Mouse (Mus musculus) forebrain, embryonic 13.5 days (tissue): ENCODE results near the gene Spock2. TPM values are rescaled to one million over a fixed set of nuclear protein-coding genes. Genes with fewer than 3 reads are reported as not detected.

Experiments
- ATAC-seq: fragments of 200-750 bp; cut with Nextera tagmentation; 2 replicates; pipeline ENCODE4 v1.8.0; 2017
- H3K27ac ChIP-seq: fragments of 300-500 bp; sonication (generic); 2 replicates; pipeline ENCODE4 v1.5.1; 2015; ENCODE audit warnings: inconsistent platforms, mild to moderate bottlenecking, moderate library complexity
- H3K27me3 ChIP-seq: fragments of 300-500 bp; sonication (generic); 2 replicates; pipeline ENCODE4 v1.6.1; 2015; ENCODE audit warnings: mild to moderate bottlenecking, inconsistent platforms
- H3K36me3 ChIP-seq: fragments of 300-500 bp; sonication (generic); 2 replicates; pipeline ENCODE4 v1.6.1; 2015; ENCODE audit warnings: mild to moderate bottlenecking, inconsistent platforms; ENCODE audit not compliant: poor library complexity, severe bottlenecking
- H3K4me1 ChIP-seq: fragments of 300-500 bp; sonication (generic); 2 replicates; pipeline ENCODE4 v1.6.1; 2015; ENCODE audit warnings: inconsistent platforms
- H3K4me2 ChIP-seq: fragments of 300-500 bp; sonication (generic); 2 replicates; pipeline ENCODE4 v1.6.1; 2015; ENCODE audit warnings: inconsistent platforms, mild to moderate bottlenecking, moderate library complexity
- H3K4me3 ChIP-seq: fragments of 300-500 bp; sonication (generic); 2 replicates; pipeline ENCODE4 v1.5.1; 2015; ENCODE audit warnings: mild to moderate bottlenecking, inconsistent platforms
- H3K9ac ChIP-seq: fragments of 300-500 bp; sonication (generic); 2 replicates; pipeline ENCODE4 v1.6.1; 2015; ENCODE audit warnings: mild to moderate bottlenecking, inconsistent platforms
- H3K9me3 ChIP-seq: fragments of 300-500 bp; sonication (generic); replicated peaks from 2 replicates; pipeline ENCODE4 v1.6.1; 2016; ENCODE audit warnings: inconsistent platforms
- WGBS: fragments of 180-500 bp; shearing (Covaris S2); methylation state at CpG from one replicate; pipeline ENCODE4 v1.1.7; 2015; 5-methylcytosine and 5-hydroxymethylcytosine counted together
- polyA plus RNA-seq: library from polyadenylated mRNA; unstranded; fragments of >200 nt; fragmentation: Nextera tagmentation; extraction: Ambion mirVana; gene quantifications from 2 replicates; pipeline ENCODE4 v1.2.1, GENCODE M21; 2015

Gene Spock2
- polyA plus RNA-seq, 1 experiment from 2014 or later: 19.7 TPM

- no peak overlapping the region for H3K27ac ChIP-seq
- peaks cover 14% of the 10 kb centered on the region for H3K4me1 ChIP-seq
- no peak for ATAC-seq
- no peaks in the 10 kb centered on the region for H3K36me3 ChIP-seq
- no peak overlapping the region for H3K4me3 ChIP-seq
- no peaks in the 10 kb centered on the region for H3K9me3 ChIP-seq
- no peak overlapping the region for H3K4me2 ChIP-seq
- H3K9ac ChIP-seq: no peak overlapping the region
- 89% methylated on average over 4 of the region's 4 CpGs for WGBS
- no peaks in the 10 kb centered on the region for H3K27me3 ChIP-seq
These were observed 22.0 kb upstream of the Spock2 start for GRCm38 (mm10) chr10:60084065-60084464.

- WGBS: 80% methylated on average over 2 of the region's 2 CpGs
- Histone ChIP-seq H3K4me1 (no peaks in the 10 kb centered on the region), H3K36me3 (no peaks in the 10 kb centered on the region), H3K9ac (no peak overlapping the region), H3K4me2 (no peak overlapping the region), H3K4me3 (no peak overlapping the region), H3K27ac (no peak overlapping the region), H3K27me3 (no peaks in the 10 kb centered on the region), H3K9me3 (no peaks in the 10 kb centered on the region)
- ATAC-seq: no peak
These were observed 13.7 kb upstream of the Spock2 start for GRCm38 (mm10) chr10:60092311-60092710.

- Histone ChIP-seq H3K4me3 (no peak overlapping the region), H3K4me1 (no peaks in the 10 kb centered on the region), H3K27ac (no peak overlapping the region), H3K9me3 (no peaks in the 10 kb centered on the region), H3K27me3 (no peaks in the 10 kb centered on the region), H3K9ac (no peak overlapping the region), H3K4me2 (no peak overlapping the region), H3K36me3 (no peaks in the 10 kb centered on the region; the same call in 1 of the 2 replicates)
- no peak for ATAC-seq
- 88% methylated on average over 2 of the region's 2 CpGs for WGBS
These were observed 12.3 kb upstream of the Spock2 start for GRCm38 (mm10) chr10:60093751-60094150.

GRCm38 (mm10) chr10:60095558-60095957 lies 10.5 kb upstream of the Spock2 start:
- no peaks in the 10 kb centered on the region for H3K4me1 ChIP-seq
- WGBS: 93% methylated on average over 2 of the region's 2 CpGs

GRCm38 (mm10) chr10:60096302-60096701 lies 9.7 kb upstream of the Spock2 start:
- no peak overlapping the region for H3K27ac ChIP-seq
- H3K9ac ChIP-seq: no peak overlapping the region
- no peaks in the 10 kb centered on the region for H3K27me3 ChIP-seq
- no peak for ATAC-seq
- no peak overlapping the region for H3K4me2 ChIP-seq
- no peaks in the 10 kb centered on the region for H3K9me3 ChIP-seq
- H3K4me3 ChIP-seq: no peak overlapping the region
- 67% methylated on average over 1 of the region's 1 CpGs for WGBS
- H3K4me1 ChIP-seq: no peaks in the 10 kb centered on the region
- H3K36me3 ChIP-seq: no peaks in the 10 kb centered on the region; the same call in 1 of the 2 replicates

More at GRCm38 (mm10) chr10:60095558-60095957, 10.5 kb upstream of the Spock2 start:
- no peaks in the 10 kb centered on the region for H3K27me3 ChIP-seq
- no peak overlapping the region for H3K27ac ChIP-seq
- H3K36me3 ChIP-seq: no peaks in the 10 kb centered on the region; the same call in 1 of the 2 replicates
- H3K9me3 ChIP-seq: no peaks in the 10 kb centered on the region
- ATAC-seq: no peak
- H3K4me2 ChIP-seq: no peak overlapping the region
- H3K9ac ChIP-seq: no peak overlapping the region
- no peak overlapping the region for H3K4me3 ChIP-seq

GRCm38 (mm10) chr10:60097146-60097545 lies 8.9 kb upstream of the Spock2 start:
- no peaks in the 10 kb centered on the region for H3K27me3 ChIP-seq
- WGBS: 96% methylated on average over 9 of the region's 9 CpGs
- H3K9me3 ChIP-seq: no peaks in the 10 kb centered on the region
- no peak overlapping the region for H3K4me3 ChIP-seq
- no peak for ATAC-seq
- H3K36me3 ChIP-seq: no peaks in the 10 kb centered on the region; the same call in 1 of the 2 replicates
- H3K4me2 ChIP-seq: no peak overlapping the region
- no peaks in the 10 kb centered on the region for H3K4me1 ChIP-seq
- no peak overlapping the region for H3K9ac ChIP-seq
- H3K27ac ChIP-seq: no peak overlapping the region

- ATAC-seq: no peak
- Histone ChIP-seq H3K36me3 (no peaks in the 10 kb centered on the region; the same call in 1 of the 2 replicates), H3K4me1 (no peaks in the 10 kb centered on the region), H3K9ac (no peak overlapping the region), H3K27ac (no peak overlapping the region), H3K4me2 (no peak overlapping the region), H3K9me3 (no peaks in the 10 kb centered on the region), H3K4me3 (no peak overlapping the region), H3K27me3 (no peaks in the 10 kb centered on the region)
- WGBS: 90% methylated on average over 5 of the region's 5 CpGs
These were observed 8.2 kb upstream of the Spock2 start for GRCm38 (mm10) chr10:60097774-60098173.

GRCm38 (mm10) chr10:60105391-60106145 lies 451 bp upstream of the Spock2 start:
- ATAC-seq: peak; percentile 58
- Histone ChIP-seq H3K9me3 (no peaks in the 10 kb centered on the region), H3K27ac (peak overlapping the region; percentile 67), H3K4me2 (peak overlapping the region; percentile 96), H3K4me3 (peak overlapping the region; percentile 63), H3K9ac (peak overlapping the region; percentile 78), H3K27me3 (peaks cover 54% of the 10 kb centered on the region), H3K4me1 (peaks cover 37% of the 10 kb centered on the region), H3K36me3 (no peaks in the 10 kb centered on the region)
- WGBS: 13% methylated on average over 20 of the region's 20 CpGs

GRCm38 (mm10) chr10:60106531-60107186 lies 640 bp downstream of the Spock2 start:
- H3K9me3 ChIP-seq: no peaks in the 10 kb centered on the region
- H3K4me1 ChIP-seq: peaks cover 37% of the 10 kb centered on the region
- under 1% methylated on average over 39 of the region's 57 CpGs for WGBS
- H3K4me2 ChIP-seq: peak overlapping the region; percentile 96
- no peaks in the 10 kb centered on the region for H3K36me3 ChIP-seq
- peak overlapping the region; percentile 63 for H3K4me3 ChIP-seq
- H3K9ac ChIP-seq: peak overlapping the region; percentile 78
- peaks cover 60% of the 10 kb centered on the region for H3K27me3 ChIP-seq
- peak; percentile 78 for ATAC-seq
- H3K27ac ChIP-seq: peak overlapping the region; percentile 67

- under 1% methylated on average over 27 of the region's 28 CpGs for WGBS
- Histone ChIP-seq H3K4me3 (peak overlapping the region; percentile 63), H3K9me3 (no peaks in the 10 kb centered on the region), H3K4me2 (peak overlapping the region; percentile 96), H3K27ac (no peak overlapping the region), H3K4me1 (peaks cover 37% of the 10 kb centered on the region), H3K27me3 (peaks cover 60% of the 10 kb centered on the region), H3K36me3 (no peaks in the 10 kb centered on the region), H3K9ac (peak overlapping the region; percentile 78)
- ATAC-seq: no peak
These were observed 1.4 kb downstream of the Spock2 start for GRCm38 (mm10) chr10:60107448-60107847.

GRCm38 (mm10) chr10:60108321-60109111 lies 2.5 kb downstream of the Spock2 start:
- Histone ChIP-seq H3K4me2 (peak overlapping the region; percentile 96), H3K4me3 (peak overlapping the region; percentile 63)

GRCm38 (mm10) chr10:60109336-60109735 lies 3.3 kb downstream of the Spock2 start:
- H3K4me2 ChIP-seq: no peak overlapping the region
- H3K27ac ChIP-seq: no peak overlapping the region
- no peak for ATAC-seq
- H3K36me3 ChIP-seq: no peaks in the 10 kb centered on the region
- no peaks in the 10 kb centered on the region for H3K9me3 ChIP-seq
- WGBS: 85% methylated on average over 8 of the region's 8 CpGs
- H3K4me3 ChIP-seq: no peak overlapping the region
- peaks cover 57% of the 10 kb centered on the region for H3K27me3 ChIP-seq
- no peak overlapping the region for H3K9ac ChIP-seq
- peaks cover 41% of the 10 kb centered on the region for H3K4me1 ChIP-seq

More at GRCm38 (mm10) chr10:60108321-60109111, 2.5 kb downstream of the Spock2 start:
- Histone ChIP-seq H3K27ac (no peak overlapping the region), H3K4me1 (peaks cover 41% of the 10 kb centered on the region), H3K9me3 (no peaks in the 10 kb centered on the region), H3K36me3 (no peaks in the 10 kb centered on the region), H3K9ac (peak overlapping the region; percentile 43), H3K27me3 (peaks cover 60% of the 10 kb centered on the region)
- 38% methylated on average over 17 of the region's 17 CpGs for WGBS
- ATAC-seq: no peak
